ENCODE assay signal across 13 mouse cellular contexts in the genomic region with DNA sequence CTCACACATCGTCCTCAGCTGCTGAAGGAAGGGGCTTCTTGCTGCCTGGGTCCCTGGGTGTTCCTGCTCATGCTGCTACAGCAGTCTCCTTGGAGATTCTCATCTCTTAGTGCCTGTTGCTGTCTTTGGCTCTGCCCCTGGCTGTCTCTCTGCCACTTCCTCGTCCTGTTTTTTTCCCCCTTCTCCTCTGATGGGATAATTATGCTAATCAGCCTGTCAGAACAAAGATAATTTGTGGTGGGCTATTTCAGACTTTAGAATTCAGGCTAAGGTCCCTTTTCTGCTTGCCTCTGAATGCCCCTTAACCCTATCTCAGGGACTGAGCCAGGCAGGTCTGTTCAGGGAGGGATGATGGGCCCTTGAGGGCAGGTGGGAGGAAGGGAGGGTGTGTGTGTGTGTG.
"Had no signal": no experiment of that assay in that cellular context is flagged by ENCODE, and none has a peak within 500 bp of the region (broad histone marks: within the 10 kb centered on the region; RNA-seq: fewer than 3 reads in every experiment).

No protein-coding gene starts in this region.

- H3K36me3 ChIP-seq: limb, embryonic 15.5 days; liver, embryonic 12.5 days; midbrain, embryonic 10.5 days; neural tube, embryonic 12.5 days had no signal

- ATAC-seq: liver, embryonic 12.5 days had no signal

- H3K27ac ChIP-seq: limb, embryonic 15.5 days; liver, embryonic 12.5 days; midbrain, embryonic 10.5 days; neural tube, embryonic 12.5 days had no signal

- H3K9ac ChIP-seq: limb, embryonic 15.5 days; liver, embryonic 12.5 days; lung, embryonic 14.5 days; neural tube, embryonic 12.5 days had no signal

- DNase-seq: kidney, adult 8-10 months; kidney, postnatal 36 days; layer of hippocampus, adult 9-11 months; layer of hippocampus, postnatal 36 days; lung, embryonic 14.5 days; lung, postnatal 10 days; lung, postnatal 4 days; thymus, adult 18-20 months; thymus, postnatal 14 days had no signal

- H3K4me1 ChIP-seq: liver, embryonic 12.5 days had no signal

- H3K27me3 ChIP-seq: liver, embryonic 12.5 days; neural tube, embryonic 12.5 days had no signal

- H3K9me3 ChIP-seq: limb, embryonic 15.5 days; liver, embryonic 12.5 days; midbrain, embryonic 10.5 days; neural tube, embryonic 12.5 days had no signal

- H3K4me2 ChIP-seq: limb, embryonic 15.5 days; liver, embryonic 12.5 days; lung, embryonic 14.5 days; neural tube, embryonic 12.5 days had no signal

- H3K4me3 ChIP-seq: limb, embryonic 15.5 days; liver, embryonic 12.5 days; midbrain, embryonic 10.5 days; neural tube, embryonic 12.5 days had no signal
